Mouse (Mus musculus): ENCODE measurements around the gene Ptrh2.
A peak's percentile ranks its signal among the peaks of the same experiment; 100 is the strongest.

Gene Ptrh2

GRCm38 (mm10) chr11:86683395-86684125 is at the start of gene Ptrh2, which contains the start of gene Vmp1:
Gene Ptrh2, plus strand, starts transcription at chr11:86683985.
Gene Vmp1, minus strand, starts transcription at chr11:86683836.
- DNase-seq (ENCODE audit: low spot score in 2 of 2) = peak; percentile 83 to 88

- no peak for DNase-seq (ENCODE audit: low spot score in 2 of 2)
These were observed 49.4 kb upstream of the Ptrh2 start for GRCm38 (mm10) chr11:86634396-86634795.

- DNase-seq (ENCODE audit: low spot score in 2 of 2) = no peak
These were observed 46.1 kb upstream of the Ptrh2 start for GRCm38 (mm10) chr11:86637697-86638096.

GRCm38 (mm10) chr11:86641714-86642113 is 42.1 kb upstream of the Ptrh2 start:
- DNase-seq (ENCODE audit: low spot score in 2 of 2) = no peak

- DNase-seq (ENCODE audit: low spot score in 2 of 2) = no peak
These were observed 39.2 kb upstream of the Ptrh2 start for GRCm38 (mm10) chr11:86644553-86644952.

- DNase-seq (ENCODE audit: low spot score in 2 of 2) = no peak
These were observed 37.5 kb upstream of the Ptrh2 start for GRCm38 (mm10) chr11:86646136-86646834.

GRCm38 (mm10) chr11:86646885-86647459 is 36.8 kb upstream of the Ptrh2 start:
- no peak for DNase-seq (ENCODE audit: low spot score in 2 of 2)

- DNase-seq (ENCODE audit: low spot score in 2 of 2) = no peak
These were observed 35.9 kb upstream of the Ptrh2 start for GRCm38 (mm10) chr11:86647706-86648447.

- DNase-seq (ENCODE audit: low spot score in 2 of 2) = no peak
These were observed 34.2 kb upstream of the Ptrh2 start for GRCm38 (mm10) chr11:86649542-86649941.

- DNase-seq (ENCODE audit: low spot score in 2 of 2) = no peak
These were observed 33.1 kb upstream of the Ptrh2 start for GRCm38 (mm10) chr11:86650676-86651075.

GRCm38 (mm10) chr11:86652578-86652979 is 31.2 kb upstream of the Ptrh2 start:
- DNase-seq (ENCODE audit: low spot score in 2 of 2) = no peak

- peak; percentile 64 to 65 for DNase-seq (ENCODE audit: low spot score in 2 of 2)
These were observed 30.3 kb upstream of the Ptrh2 start for GRCm38 (mm10) chr11:86653446-86653845.

- no peak for DNase-seq (ENCODE audit: low spot score in 2 of 2)
These were observed 29.7 kb upstream of the Ptrh2 start for GRCm38 (mm10) chr11:86654096-86654495.

GRCm38 (mm10) chr11:86655671-86656070 is 28.1 kb upstream of the Ptrh2 start:
- no peak for DNase-seq (ENCODE audit: low spot score in 2 of 2)

- DNase-seq (ENCODE audit: low spot score in 2 of 2) = no peak
These were observed 26.8 kb upstream of the Ptrh2 start for GRCm38 (mm10) chr11:86656849-86657567.

GRCm38 (mm10) chr11:86657863-86658262 is 25.9 kb upstream of the Ptrh2 start:
- DNase-seq (ENCODE audit: low spot score in 2 of 2) = no peak

GRCm38 (mm10) chr11:86662986-86663895 is 20.5 kb upstream of the Ptrh2 start:
- DNase-seq (ENCODE audit: low spot score in 2 of 2) = no peak

GRCm38 (mm10) chr11:86663977-86664376 is 19.8 kb upstream of the Ptrh2 start:
- no peak for DNase-seq (ENCODE audit: low spot score in 2 of 2)

- no peak for DNase-seq (ENCODE audit: low spot score in 2 of 2)
These were observed 19.4 kb upstream of the Ptrh2 start for GRCm38 (mm10) chr11:86664406-86664805.

GRCm38 (mm10) chr11:86667553-86667952 is 16.2 kb upstream of the Ptrh2 start:
- DNase-seq (ENCODE audit: low spot score in 2 of 2) = no peak

Data from natural killer cell, adult 2 months (primary cell).